Mouse (Mus musculus) right cerebral cortex, postnatal 36 days (tissue): ENCODE data around the gene Taok3.

Experiments used
- DNase-seq, 2 experiments: peaks; one replicate each; pipeline ENCODE4 v3.0.0; 2022; ENCODE audit warnings: low spot score in 2 of 2, mixed read lengths in 1 of 2

The Taok3 gene

GRCm38 (mm10) chr5:117117716-117118115 lies 2.2 kb upstream of the Taok3 start:
- DNase-seq, result no peak

- no peak for DNase-seq
Measured at GRCm38 (mm10) chr5:117118220-117118619, 1.7 kb upstream of the Taok3 start.

GRCm38 (mm10) chr5:117118850-117119249 lies 1.1 kb upstream of the Taok3 start:
- no peak for DNase-seq

GRCm38 (mm10) chr5:117120489-117121466 lies 849 bp downstream of the Taok3 start:
- DNase-seq, result no peak

- DNase-seq, result no peak
Measured at GRCm38 (mm10) chr5:117121657-117122056, 1.7 kb downstream of the Taok3 start.

- no peak for DNase-seq
Measured at GRCm38 (mm10) chr5:117123102-117123501, 3.2 kb downstream of the Taok3 start.

GRCm38 (mm10) chr5:117123840-117124239 lies 3.9 kb downstream of the Taok3 start:
- no peak for DNase-seq

- DNase-seq, result no peak
Measured at GRCm38 (mm10) chr5:117125482-117126346, 5.8 kb downstream of the Taok3 start.

GRCm38 (mm10) chr5:117127051-117127450 lies 7.1 kb downstream of the Taok3 start:
- DNase-seq, result no peak

- DNase-seq, result no peak
Measured at GRCm38 (mm10) chr5:117130726-117131125, 10.8 kb downstream of the Taok3 start.

- no peak for DNase-seq
Measured at GRCm38 (mm10) chr5:117133446-117134065, 13.6 kb downstream of the Taok3 start.

GRCm38 (mm10) chr5:117134066-117134888 lies 14.3 kb downstream of the Taok3 start:
- no peak for DNase-seq

- DNase-seq, result no peak
Measured at GRCm38 (mm10) chr5:117134889-117135456, 15.0 kb downstream of the Taok3 start.

GRCm38 (mm10) chr5:117135869-117136268 lies 15.9 kb downstream of the Taok3 start:
- no peak for DNase-seq

- no peak for DNase-seq
Measured at GRCm38 (mm10) chr5:117136570-117136969, 16.6 kb downstream of the Taok3 start.

GRCm38 (mm10) chr5:117137011-117137410 lies 17.1 kb downstream of the Taok3 start:
- no peak for DNase-seq

GRCm38 (mm10) chr5:117137594-117137993 lies 17.7 kb downstream of the Taok3 start:
- DNase-seq, result no peak

GRCm38 (mm10) chr5:117138295-117138988 lies 18.5 kb downstream of the Taok3 start:
- no peak for DNase-seq

- DNase-seq, result no peak
Measured at GRCm38 (mm10) chr5:117139822-117140221, 19.9 kb downstream of the Taok3 start.

- no peak for DNase-seq
Measured at GRCm38 (mm10) chr5:117140374-117140773, 20.4 kb downstream of the Taok3 start.
